Mouse (Mus musculus): ENCODE measurements around the gene Cpa2.

The Cpa2 gene

DNA sequence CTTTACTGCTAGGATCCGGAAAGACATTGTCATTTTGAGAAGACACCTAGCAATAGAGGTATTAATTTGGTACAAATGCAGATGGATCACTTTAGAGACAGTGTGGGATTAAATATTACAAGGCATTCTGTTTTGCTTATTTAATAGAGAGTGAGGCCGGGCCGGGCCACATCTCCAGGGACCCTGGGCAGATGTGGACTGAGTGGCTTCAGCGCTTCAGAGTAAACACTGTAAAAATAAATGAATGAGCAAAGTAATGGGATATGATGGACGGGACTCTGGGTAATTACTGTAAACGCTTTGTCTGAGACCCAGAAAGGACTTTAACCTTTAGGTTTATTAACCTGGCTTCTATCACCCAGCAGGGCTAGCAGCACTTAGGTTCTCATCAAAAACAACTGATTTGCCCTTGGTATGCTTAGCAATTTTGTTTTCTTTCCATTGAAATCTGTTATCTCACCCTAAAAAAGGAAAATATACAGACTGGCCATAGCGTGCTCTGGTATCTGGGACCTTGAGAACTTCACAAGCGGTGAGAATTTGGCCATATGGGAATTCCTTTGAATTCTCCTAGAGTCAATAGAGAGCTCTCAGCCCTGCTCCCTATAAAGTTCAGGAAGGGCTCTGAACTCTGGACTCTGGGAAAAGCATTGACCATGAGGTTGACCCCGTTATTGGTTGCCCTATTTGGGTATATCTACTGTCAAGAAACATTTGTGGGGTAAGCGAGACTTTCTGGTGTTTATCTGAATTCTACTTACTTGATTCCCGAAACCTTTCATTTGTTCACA is at the start of gene Cpa2:
Gene Cpa2 (plus strand): TSS at position 574 of the 791 bp plus-strand sequence.
- DNase-seq (ENCODE audit: low read depth, low spot score): no peak

DNA sequence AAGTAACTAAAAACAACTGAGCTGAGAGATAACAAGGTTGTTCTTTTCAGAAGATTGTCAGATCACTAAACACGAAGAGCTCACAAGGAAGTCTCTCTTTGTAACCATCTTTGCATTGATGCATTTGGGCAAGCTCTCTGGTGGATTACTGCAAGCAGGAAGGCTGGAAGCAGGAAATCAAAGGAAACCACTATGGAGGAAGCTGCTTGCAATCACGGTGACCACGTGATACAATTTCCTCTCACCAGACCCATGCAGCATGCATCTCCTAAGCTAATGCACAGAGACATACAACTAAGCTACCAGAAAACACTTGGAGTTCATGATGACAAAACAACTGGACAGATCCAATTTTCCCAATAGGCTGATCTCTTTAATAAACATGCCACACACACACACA is 42.3 kb upstream of the Cpa2 start:
- DNase-seq (ENCODE audit: low read depth, low spot score): no peak

DNA sequence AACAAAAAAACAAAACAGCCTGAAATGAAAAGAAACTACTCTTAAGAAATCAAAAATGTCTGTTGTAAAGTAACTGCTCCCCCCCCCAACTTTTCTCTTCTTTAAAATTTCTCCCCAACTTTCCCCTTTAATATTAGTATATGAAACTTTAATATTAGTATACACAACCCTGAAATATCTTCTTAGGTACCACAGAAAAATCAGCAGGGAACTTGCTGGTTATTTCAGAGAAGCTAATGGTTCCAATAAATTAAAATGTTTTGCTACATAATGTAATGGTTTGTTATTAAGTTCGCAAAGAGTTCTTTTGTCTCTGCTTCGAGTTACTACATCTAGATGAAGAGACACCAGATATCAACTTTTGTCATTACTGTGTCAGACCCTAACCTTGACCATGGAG is 32.6 kb upstream of the Cpa2 start:
- peak; percentile 22 for DNase-seq (ENCODE audit: low read depth, low spot score)

DNA sequence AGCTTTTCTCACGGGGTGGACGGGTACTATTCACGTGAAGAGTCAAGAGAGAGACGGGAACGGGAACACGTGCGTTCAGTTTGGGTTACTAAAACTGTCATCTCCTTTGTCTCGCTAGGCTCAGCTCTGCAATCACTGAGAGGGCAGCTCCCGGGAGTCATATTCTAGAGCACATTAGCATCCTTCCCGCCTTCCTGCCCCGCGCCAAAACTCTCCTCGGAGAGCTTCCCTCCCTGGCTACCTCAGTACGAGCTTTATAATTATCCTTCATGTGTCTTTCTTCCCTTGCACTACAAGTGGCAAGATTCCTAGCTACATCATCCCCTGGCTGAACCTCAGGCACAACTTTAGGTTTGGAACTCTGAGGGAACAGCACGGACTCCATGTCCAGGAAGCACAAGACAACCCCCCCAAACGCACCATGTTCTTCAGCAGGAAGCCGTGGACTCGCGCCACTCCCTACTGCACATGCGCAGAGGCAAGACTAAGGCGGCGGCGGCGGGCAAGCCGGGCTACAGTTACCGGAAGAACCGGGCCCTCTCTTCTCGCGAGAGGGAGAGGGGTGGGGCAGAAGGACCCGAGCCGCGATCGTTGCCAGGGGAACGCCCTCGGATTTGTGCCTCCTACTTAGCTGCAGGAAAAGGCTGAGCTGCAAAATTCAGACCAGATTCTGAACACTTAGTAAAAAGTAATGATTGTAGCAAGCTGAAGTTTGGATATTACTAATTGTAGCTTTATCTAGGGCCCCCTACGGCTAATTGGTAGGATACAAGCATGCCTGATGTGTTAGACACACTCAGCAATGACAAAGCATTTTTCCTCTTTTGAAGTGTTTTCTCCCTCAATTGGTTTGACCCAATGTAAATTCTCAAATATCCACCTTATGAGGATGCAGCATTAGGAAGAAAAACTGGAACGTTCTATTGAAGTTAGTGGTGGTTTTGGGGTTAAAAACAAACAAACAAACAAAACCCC is 31.8 kb upstream of the Cpa2 start, which contains the start of the genes Tmem209 and Ssmem1:
Gene Tmem209 (minus strand): TSS at position 519 of the 975 bp plus-strand sequence.
Gene Ssmem1 (plus strand): TSS at position 585 of the 975 bp plus-strand sequence.
- DNase-seq (ENCODE audit: low read depth, low spot score): peak; percentile 100

DNA sequence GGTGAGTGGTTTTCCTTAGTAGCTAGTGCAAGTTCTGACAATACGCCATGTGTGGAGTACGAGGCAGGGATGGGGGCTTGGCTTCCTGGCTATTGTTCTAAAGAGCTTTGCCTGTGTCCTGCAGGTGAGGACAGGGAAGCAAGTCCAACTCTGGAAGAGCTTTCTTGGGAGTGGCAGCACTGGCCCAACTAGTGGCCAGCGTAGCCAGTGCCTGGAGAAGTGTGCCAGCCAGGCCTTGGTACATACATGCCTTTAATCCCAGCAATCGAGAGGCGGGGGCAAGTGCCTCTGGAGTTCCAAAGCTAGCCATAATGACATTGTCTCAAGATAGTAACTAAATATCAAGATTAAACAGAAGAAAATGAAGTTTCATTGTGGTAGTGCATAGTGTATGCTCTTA is 31.1 kb upstream of the Cpa2 start:
- peak; percentile 47 for DNase-seq (ENCODE audit: low read depth, low spot score)

DNA sequence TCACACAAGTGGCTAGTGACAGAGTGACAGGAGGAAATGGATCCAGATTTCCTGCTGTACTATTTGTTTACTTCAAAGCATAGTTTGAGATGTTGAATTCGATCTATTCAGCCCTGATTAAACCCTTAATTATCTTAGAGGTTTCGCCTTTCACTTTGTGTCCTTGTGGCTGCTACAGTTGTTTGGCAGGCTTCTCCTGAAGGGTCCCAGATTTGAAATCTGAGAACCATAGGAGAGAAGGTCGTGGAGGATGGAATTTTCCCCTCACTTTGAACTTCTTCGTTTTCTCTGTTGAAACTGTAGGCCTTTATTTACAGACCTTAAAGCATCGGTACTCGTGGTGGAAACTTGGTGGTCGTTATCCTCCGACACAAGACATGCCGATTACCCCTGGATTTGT is 27.1 kb upstream of the Cpa2 start:
- no peak for DNase-seq (ENCODE audit: low read depth, low spot score)

DNA sequence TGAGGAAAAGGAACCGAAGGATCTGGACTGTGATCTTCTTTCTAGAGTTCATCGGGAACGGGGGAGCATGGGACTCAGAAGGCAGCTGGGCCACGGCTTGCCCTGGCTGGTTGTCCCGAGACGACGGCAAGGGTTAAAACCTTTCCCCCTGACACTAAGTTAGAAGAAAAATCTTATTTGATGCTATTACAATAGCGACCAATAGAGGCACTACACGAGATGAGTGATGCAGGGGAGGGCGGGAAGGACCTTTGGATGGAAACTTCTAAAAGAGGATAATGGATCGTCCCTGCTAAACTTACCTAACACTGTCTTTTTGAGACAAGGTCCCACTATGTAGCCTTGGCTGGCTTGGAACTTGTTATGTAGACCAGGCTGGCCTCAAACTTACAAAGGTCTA is 21.0 kb upstream of the Cpa2 start:
- DNase-seq (ENCODE audit: low read depth, low spot score): no peak

DNA sequence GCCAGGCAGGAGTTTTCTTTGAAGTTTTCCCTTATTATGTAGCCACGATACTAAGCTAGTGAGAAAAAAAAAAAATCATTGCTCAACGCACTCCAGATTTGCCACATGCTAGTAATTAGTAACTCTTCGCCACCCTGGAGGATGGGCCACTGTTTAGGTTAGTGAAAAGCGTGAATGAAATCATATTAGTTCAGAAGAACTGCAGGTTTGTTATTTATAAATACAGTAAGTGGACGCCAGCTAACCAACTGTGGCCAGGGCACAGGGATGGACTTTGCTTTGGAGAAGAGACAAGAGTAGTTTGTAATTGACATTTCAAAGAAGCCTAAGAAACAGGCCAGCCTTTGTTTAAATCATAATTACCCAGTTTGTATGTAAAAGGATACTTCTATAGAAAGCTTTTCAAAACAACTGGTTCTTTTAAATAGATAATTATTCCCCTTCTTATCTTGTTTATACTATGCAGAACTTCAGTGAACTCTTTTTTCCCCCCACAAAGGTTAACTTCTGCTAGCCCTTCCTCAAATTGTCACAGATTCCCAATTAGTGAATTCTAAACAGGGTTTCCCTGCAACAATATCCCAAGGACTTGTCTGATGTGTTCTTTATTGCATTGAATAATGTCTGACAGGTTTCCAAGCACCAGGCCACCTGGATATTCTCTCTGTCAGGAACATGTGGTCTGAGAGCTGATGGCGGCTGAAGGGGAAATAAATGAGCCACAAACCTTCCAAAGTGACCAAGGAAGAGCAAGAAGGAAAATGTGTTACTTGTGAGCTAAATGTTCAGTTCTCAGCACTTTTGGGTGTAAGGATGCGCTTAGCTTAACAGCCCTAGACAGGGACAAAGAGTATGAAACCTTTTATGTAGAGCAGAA is 15.7 kb upstream of the Cpa2 start:
- no peak for DNase-seq (ENCODE audit: low read depth, low spot score)

DNA sequence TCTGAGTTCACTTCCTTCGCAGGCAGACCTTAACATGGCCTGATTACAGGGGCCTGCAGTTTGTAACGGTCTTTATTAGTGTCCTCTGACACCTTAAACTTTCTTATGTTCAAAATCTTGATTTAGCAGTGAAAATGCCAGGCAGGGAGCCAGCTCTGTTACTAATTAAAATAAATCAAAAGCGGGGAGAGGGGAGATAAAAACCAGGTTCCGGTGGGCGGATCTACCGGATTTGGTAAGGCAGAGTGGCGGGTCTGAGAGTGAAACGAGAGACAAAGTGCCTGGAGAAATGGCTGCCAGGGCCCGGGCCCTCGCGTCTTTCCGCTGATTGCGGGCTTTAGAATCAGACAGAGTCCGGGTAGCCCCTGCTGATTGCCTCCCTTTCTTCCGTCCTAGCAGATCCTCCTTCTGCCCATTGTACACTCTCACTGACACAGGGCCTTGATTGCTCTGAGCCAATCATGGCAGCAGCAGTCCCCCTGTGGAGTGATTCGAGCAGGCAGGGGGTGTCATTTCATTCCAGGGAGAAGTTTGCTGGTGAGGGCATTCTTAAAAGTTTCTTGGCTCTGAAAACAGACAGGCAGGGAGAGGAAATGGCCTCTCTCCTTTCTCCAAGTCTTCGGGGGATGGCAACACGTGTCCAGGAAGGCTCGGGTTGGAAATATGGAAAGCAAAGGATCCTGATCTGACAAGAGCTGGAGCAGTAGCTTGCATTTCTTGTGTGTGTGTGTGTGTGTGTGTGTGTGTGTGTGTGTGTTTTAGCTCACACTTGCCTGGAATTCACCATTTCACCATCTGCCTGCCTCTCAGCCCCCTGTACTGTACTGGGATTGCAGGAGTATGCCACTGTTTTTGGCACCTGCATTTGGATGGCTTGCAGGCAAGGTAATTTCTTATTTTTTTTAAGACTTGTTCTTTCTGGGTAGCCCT is 14.5 kb upstream of the Cpa2 start:
- DNase-seq (ENCODE audit: low read depth, low spot score): no peak

DNA sequence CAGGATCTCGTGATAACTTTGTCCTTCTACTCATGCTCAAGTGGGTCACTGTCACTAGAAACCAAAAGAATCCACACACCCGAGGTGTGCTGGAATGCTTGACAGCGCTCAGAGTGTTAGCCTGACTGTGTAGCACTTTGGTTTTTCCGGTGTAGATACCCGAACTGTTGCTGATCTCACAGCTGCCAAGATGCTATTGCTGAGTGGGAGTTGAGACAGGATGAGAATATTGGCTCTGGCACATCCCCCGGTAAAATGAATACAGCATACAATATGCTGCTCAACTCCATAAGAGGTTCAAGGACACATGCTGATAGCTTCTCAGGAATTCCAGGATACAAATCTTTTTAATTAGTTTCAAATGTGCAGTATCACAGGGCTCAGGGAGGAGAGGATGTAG is 12.6 kb upstream of the Cpa2 start:
- no peak for DNase-seq (ENCODE audit: low read depth, low spot score)

DNA sequence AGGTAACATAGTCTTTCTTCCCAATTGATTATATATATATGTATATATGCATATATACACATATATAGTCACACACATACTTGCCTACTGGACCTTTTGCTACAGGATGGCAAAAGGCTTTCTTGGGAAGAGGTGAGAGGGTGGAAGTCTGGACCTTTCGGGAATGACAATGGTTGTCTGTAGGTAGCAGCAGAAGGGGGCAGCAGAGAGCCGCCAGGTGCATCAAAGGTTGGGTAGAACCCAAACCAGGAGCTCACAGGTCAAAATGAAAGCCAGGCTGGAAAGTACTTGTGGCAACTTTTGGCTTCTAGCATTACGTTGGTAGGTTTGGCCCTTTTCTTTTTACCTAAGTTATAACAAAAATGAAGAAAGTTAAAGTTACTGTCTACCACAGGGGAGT is 6.0 kb upstream of the Cpa2 start:
- DNase-seq (ENCODE audit: low read depth, low spot score): peak; percentile 67

DNA sequence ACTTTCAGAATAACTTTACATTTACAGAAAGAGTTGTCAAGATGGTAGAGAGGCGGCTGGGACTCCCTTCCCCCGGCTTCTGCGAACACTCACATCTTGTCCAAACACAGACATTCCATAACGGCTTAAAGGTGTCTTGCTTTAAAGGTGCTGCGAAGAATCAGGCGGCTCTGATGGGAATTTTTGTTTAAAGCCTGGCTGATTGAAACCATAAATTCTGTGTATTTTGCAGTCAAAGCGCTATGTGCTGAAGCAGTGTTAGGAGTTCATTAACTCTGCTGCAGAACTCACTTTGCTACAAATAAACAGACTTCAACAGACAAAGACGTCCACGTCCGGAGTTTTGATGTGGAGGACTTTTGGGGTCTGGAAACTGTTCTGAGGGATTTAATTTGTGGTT is 3.1 kb upstream of the Cpa2 start:
- no peak for DNase-seq (ENCODE audit: low read depth, low spot score)

DNA sequence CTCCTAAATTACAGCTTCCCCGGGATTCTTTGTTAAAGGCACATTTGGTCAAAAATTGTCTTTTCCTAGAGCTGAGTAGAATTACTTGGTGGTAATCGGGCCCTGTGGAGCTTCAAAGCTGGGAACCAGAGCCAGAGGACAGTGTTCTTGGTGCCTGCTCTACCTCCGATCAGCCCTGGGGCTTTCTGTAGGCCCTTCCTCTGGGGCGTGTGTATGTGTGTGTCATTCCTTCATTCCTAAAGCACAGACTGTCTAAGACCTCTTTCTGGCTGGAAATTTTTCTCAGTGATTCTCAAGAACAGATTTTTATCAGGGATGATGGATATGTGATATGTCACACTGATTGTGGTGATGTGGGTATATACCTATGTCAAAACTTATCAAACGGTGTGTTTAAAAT is 2.6 kb upstream of the Cpa2 start:
- no peak for DNase-seq (ENCODE audit: low read depth, low spot score)

DNA sequence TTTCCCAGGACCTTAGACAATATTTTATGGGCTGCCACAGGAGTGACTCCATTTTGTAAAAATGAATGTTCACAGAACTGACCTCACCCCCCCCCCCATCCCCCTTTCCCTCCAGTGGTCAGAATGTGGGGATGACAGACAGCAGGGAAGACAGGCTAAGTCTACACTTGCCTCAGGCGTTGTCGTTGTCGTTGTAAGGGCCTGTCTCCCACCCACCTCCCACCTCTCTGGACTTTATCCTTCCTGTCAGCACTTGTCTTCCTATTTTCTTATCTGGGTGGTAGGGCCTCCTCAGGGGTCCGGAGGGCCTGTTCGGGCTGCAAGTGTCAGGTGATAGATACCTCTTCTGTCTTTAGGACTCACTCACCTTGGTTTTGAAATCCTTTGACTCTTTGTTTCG is 895 bp downstream of the Cpa2 start:
- DNase-seq (ENCODE audit: low read depth, low spot score): no peak

DNA sequence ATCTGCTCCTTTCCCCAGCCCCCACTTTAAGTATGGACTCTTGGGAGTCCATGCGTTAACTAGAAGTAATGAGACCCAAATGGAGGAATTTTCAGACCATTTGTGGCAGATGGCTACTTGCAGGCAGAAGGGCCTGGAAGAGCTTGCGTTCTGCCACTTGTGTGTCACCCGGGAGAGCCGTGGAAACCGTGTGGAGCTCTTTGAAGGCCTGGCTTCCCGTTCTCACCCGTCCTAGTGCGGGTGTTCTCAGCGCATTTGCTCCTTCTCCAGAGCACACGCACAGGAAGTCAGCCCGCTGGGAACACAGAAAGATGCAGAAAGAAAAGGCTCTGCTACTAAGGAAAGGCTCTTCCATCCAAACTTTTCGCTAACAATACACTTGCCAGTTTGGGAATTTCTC is 1.7 kb downstream of the Cpa2 start:
- DNase-seq (ENCODE audit: low read depth, low spot score): no peak

DNA sequence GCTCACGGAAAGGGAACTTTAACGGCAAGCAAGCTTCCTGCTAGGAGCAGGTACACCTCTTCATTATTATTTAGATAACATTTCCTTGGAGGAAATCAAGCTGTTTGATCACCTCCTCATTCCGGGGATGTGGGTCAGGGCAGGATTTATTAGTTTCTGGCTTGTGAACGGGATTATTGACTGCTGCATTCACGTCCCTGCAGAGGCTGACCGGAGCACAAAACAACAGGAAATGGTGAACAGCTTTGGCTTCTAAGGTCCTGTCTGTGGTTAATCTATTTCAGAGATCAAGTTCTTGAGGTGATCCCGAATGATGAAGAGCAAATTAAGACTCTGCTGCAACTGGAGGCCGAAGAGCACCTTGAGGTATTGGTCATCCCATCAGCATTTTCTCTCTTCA is 2.5 kb downstream of the Cpa2 start:
- no peak for DNase-seq (ENCODE audit: low read depth, low spot score)

DNA sequence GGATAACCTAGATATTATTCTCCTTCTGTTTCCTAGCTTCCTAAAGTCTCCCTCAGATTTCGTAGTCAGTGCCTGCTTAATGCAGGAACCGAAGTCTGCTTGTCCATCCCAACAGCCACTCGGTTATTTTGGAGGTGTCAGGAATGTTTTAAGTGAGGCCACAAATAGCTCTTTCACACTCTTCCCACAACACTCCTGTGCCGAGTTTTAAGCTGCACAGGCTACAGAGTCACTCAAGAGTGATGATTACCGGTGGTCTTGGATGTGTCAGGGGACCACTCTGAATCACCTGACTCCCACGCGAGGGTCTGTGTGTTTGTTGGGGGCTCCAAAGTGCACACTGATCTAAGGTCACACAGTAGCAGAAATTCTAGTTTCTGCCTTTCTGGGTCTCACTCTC is 4.3 kb downstream of the Cpa2 start:
- no peak for DNase-seq (ENCODE audit: low read depth, low spot score)

DNA sequence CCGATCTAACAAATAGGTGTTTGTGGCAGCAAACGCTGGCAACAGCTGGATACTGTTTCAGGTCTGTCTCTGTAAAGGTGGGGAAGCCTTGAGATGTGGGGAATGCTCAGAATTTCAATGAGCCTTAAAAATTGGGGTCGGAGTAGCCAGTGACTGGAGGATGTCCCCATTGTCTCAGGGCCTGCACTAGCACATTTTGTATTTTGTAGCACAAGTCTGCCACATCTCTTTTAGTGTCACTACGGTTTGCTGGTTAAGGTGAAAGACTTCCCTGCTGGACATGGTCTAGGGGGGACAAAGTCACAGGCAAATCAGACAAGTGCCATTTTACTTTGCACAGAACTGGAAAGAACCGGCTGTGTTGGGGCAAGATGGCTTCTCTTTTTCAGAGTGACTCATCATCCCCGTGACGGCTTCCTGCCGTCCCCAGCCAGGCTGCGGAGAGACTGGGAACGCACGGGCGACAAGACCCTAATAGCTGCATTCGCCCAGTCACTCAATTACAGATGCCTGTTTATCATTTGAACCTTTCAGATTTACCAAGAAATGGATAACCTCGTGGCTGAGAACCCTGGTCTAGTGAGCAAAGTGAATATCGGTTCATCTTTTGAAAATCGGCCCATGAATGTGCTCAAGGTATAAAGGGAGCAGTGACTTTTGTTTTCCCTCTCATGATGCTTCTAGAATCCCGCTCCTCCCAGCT is 5.3 kb downstream of the Cpa2 start:
- no peak for DNase-seq (ENCODE audit: low read depth, low spot score)

DNA sequence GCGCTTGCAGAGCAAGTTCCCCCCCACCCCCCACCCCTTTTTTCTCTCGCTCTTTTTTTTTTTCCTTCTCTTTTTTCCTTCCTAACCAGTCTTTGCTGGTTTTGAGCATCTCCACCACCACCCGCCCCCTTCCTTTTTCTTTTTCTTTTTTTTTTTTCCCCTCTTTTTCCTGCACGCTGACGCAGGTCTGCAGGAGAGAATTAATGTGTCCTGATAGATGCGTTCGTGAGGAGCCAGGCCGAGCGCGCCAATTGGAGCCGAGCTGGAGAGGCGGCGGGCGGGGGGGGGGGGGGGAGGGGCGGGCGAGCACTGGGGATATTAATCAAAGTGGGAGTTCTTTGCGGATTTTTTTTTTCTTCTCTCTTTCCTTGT is 5.9 kb downstream of the Cpa2 start:
- no peak for DNase-seq (ENCODE audit: low read depth, low spot score)
